Mouse (Mus musculus): ENCODE data around the gene Hao2. TPM values are rescaled to one million over a fixed set of nuclear protein-coding genes. Genes with fewer than 3 reads are reported as not detected.

The Hao2 gene
- total RNA-seq (2014; rRNA removed), result not detected in 2 replicates
- not detected in 2 replicates for polyA plus RNA-seq (2015; fragmentation: Nextera tagmentation; extraction: Ambion mirVana)

DNA sequence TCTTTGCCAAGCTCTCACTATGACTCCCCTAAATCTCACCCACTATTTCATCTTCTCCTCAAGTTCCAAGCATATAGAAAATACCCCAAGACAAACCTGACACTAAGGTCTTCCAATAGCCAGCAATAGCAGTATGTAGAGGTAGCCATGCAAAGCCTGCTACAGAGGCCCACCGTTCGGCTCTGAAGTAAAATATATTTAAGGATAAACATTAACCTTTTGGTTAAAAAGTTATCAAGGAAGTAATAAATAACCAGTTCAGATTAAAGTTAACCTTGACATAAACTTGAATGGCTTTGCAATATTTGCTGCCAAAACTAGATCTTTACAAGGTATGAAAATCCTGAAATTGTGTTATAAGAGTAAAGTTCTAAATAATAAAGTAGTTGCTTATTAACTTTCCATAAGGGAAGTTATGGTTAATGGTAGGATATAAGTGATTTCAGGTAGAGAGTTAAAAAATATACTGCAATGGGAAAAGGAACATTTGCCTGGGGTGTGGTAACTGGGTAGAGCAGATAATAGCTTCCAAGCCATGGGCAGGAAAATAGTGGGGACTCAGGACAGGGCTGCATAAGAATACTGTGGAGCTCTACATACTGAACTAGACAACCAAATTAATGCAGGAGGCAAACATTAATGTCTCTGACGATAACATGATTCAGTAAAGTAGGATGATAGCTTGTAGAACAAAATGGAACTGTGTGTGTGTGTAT lies at the start of gene Hao2:
TSS of gene Hao2 (minus strand) at position 183 of the 716 bp plus-strand sequence.
- no peaks in the 10 kb centered on the region for H3K27me3 ChIP-seq (ENCODE audit: insufficient read depth, low read length)
- H3K4me3 ChIP-seq (ENCODE audit: low read depth, low read length), result no peak within 1 kb of the TSS
- no peaks in the 10 kb centered on the region for H3K4me1 ChIP-seq (ENCODE audit: insufficient read depth, low read length)
- no peak within 1 kb of the TSS for H3K9ac ChIP-seq (replicated peaks; ENCODE audit: low read length, poor library complexity, severe bottlenecking)
- H3K36me3 ChIP-seq (ENCODE audit: insufficient read depth, low read length), result no peaks in the 10 kb centered on the region
- TF ChIP-seq CTCF (IDR thresholded peaks at IDR 0.05), result no peak
- WGBS, result 95% methylated on average over 3 of the region's 3 CpGs
- H3K4me2 ChIP-seq (ENCODE audit: low read depth, low read length, poor library complexity, severe bottlenecking), result no peak within 1 kb of the TSS
- H3K27ac ChIP-seq (ENCODE audit: low read depth, low read length), result no peak within 1 kb of the TSS
- no peak for DNase-seq (ENCODE audit: low spot score)
- ATAC-seq (ENCODE audit: low FRiP score), result no peak
- no peaks in the 10 kb centered on the region for H3K9me3 ChIP-seq (ENCODE audit: low read length)

DNA sequence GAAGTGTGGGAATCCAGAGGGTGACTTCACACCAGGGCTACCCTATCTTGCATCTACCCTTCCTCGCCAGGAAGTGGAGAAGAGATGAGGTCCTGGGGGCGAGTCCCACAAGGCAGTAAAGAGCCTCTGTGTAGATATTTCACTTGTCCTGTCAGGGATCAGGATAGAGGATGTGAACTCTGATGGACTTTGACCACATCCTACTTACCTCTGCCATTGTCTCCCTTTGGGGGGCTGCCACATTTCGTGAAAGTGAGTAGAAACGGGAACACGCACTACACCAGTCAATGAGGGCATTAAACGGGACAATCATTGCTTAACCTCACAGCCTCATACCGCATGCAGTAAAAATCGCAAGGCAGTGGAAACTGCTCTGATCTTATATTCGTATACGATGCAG lies 48.6 kb upstream of the Hao2 start:
- Histone ChIP-seq H3K4me2 (ENCODE audit: low read depth, low read length, poor library complexity, severe bottlenecking) (peak overlapping the region; percentile 80), H3K4me1 (ENCODE audit: insufficient read depth, low read length) (peaks cover 4% of the 10 kb centered on the region; the same call in 1 of the 2 replicates), H3K9me3 (ENCODE audit: low read length) (no peaks in the 10 kb centered on the region), H3K9ac (replicated peaks; ENCODE audit: low read length, poor library complexity, severe bottlenecking) (peak overlapping the region; percentile 50), H3K27me3 (ENCODE audit: insufficient read depth, low read length) (no peaks in the 10 kb centered on the region), H3K36me3 (ENCODE audit: insufficient read depth, low read length) (no peaks in the 10 kb centered on the region), H3K27ac (ENCODE audit: low read depth, low read length) (no peak overlapping the region), H3K4me3 (ENCODE audit: low read depth, low read length) (peak overlapping the region; percentile 36)
- WGBS, result 23% methylated on average over 10 of the region's 10 CpGs
- ATAC-seq (ENCODE audit: low FRiP score) (peak; percentile 24), DNase-seq (ENCODE audit: low spot score) (no peak)
- TF ChIP-seq CTCF (IDR thresholded peaks at IDR 0.05), result no peak

DNA sequence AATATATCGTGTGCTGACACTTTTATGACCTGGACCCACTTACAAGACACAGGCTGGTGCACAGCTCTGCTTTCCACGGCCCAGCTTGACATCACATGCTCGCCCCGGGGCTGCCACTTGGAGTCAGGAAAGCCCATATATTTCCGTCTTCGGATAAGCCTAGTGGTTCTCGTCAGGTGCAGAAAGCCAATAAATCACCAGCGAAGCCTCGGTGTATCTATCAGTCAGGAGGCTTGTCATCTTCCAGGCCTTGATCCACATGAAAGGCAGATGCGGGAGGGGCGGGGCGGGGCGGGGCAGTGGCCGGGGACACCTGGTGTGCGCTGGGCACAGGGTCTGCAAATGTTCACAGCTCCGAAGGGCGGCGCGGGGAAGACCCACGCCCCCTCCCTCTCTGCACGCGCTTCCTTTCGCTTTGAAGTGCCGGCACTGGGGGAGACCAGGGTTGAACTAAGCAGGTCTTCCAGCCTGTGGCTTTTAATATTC lies 48.1 kb upstream of the Hao2 start:
- WGBS, result 6% methylated on average over 23 of the region's 24 CpGs
- Histone ChIP-seq H3K9me3 (ENCODE audit: low read length) (no peaks in the 10 kb centered on the region), H3K4me1 (ENCODE audit: insufficient read depth, low read length) (peaks cover 4% of the 10 kb centered on the region; the same call in 1 of the 2 replicates), H3K4me2 (ENCODE audit: low read depth, low read length, poor library complexity, severe bottlenecking) (peak overlapping the region; percentile 80), H3K36me3 (ENCODE audit: insufficient read depth, low read length) (no peaks in the 10 kb centered on the region), H3K4me3 (ENCODE audit: low read depth, low read length) (peak overlapping the region; percentile 36), H3K27me3 (ENCODE audit: insufficient read depth, low read length) (no peaks in the 10 kb centered on the region), H3K27ac (ENCODE audit: low read depth, low read length) (no peak overlapping the region), H3K9ac (replicated peaks; ENCODE audit: low read length, poor library complexity, severe bottlenecking) (peak overlapping the region; percentile 50)
- peak; percentile 86 for ATAC-seq (ENCODE audit: low FRiP score)
- DNase-seq (ENCODE audit: low spot score), result peak; percentile 46
- TF ChIP-seq CTCF (IDR thresholded peaks at IDR 0.05), result peak; percentile 30

DNA sequence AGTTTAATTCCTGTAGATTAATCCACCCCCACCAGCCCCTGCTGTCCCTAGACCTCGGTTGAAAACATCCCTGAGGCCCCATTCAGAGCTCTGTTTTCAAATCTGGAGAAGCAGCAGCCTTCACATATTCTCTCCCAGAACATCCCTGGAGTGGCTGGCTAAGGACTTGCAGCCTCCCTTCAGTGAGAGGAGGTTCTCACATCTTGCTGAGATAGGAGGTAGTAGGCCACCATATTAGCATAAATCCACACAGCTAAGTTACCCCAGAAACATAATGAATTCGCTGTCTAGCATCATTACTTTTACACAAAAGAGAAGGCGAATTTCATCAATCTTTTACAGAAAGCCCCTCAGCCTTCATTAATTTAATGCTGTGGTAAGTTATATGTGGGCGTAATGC lies 47.2 kb upstream of the Hao2 start:
- Histone ChIP-seq H3K27me3 (ENCODE audit: insufficient read depth, low read length) (no peaks in the 10 kb centered on the region), H3K4me1 (ENCODE audit: insufficient read depth, low read length) (peaks cover 4% of the 10 kb centered on the region; the same call in 1 of the 2 replicates), H3K27ac (ENCODE audit: low read depth, low read length) (no peak overlapping the region), H3K4me2 (ENCODE audit: low read depth, low read length, poor library complexity, severe bottlenecking) (no peak overlapping the region), H3K4me3 (ENCODE audit: low read depth, low read length) (no peak overlapping the region), H3K9me3 (ENCODE audit: low read length) (no peaks in the 10 kb centered on the region), H3K9ac (replicated peaks; ENCODE audit: low read length, poor library complexity, severe bottlenecking) (no peak overlapping the region), H3K36me3 (ENCODE audit: insufficient read depth, low read length) (no peaks in the 10 kb centered on the region)
- DNase-seq (ENCODE audit: low spot score) (no peak), ATAC-seq (ENCODE audit: low FRiP score) (no peak)
- WGBS, result 64% methylated on average over 4 of the region's 4 CpGs
- no peak for TF ChIP-seq CTCF (IDR thresholded peaks at IDR 0.05)

DNA sequence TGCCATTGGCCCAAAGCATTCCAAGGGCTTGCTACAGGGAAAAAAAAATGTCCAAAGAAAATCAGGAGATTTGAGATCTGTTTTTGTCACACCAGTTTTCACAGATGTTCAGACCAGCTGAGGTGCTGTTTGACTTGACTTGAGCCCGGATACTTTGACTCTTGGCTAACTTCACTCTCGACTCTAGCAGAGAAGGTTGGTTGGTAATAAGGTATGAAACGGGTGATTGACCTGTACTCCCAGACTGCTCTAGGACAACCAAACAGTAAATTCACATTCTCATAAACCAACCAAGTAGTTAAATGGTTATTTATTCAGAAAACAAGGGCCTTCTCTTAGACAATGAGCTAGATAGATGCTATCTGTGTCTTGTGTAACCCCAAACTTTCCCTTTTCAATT lies 43.4 kb upstream of the Hao2 start:
- no peaks in the 10 kb centered on the region for H3K36me3 ChIP-seq (ENCODE audit: insufficient read depth, low read length)
- WGBS, result 96% methylated on average over 3 of the region's 3 CpGs

DNA sequence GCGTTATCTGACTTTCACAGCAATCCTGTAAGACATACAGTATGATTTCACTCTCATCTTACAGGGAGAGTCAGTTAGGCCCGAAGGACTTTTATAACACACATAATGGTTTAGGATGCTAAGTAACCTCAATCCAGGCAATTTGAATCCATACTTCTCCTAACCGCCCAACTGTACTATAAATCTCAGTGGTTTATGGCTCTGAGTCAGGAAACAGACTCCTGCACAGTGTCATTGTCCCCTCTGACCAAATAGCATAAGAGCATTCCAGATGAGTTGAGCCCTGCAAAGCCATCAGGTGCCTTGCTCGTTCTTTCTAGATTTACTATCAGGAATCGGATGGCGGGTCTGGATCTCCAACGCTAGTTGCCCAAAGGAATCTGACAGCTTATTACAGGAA lies 41.6 kb upstream of the Hao2 start:
- ATAC-seq (ENCODE audit: low FRiP score) (no peak), DNase-seq (ENCODE audit: low spot score) (no peak)
- Histone ChIP-seq H3K36me3 (ENCODE audit: insufficient read depth, low read length) (no peaks in the 10 kb centered on the region), H3K9ac (replicated peaks; ENCODE audit: low read length, poor library complexity, severe bottlenecking) (no peak overlapping the region), H3K27me3 (ENCODE audit: insufficient read depth, low read length) (no peaks in the 10 kb centered on the region), H3K4me1 (ENCODE audit: insufficient read depth, low read length) (no peaks in the 10 kb centered on the region), H3K9me3 (ENCODE audit: low read length) (no peaks in the 10 kb centered on the region), H3K27ac (ENCODE audit: low read depth, low read length) (no peak overlapping the region), H3K4me3 (ENCODE audit: low read depth, low read length) (no peak overlapping the region), H3K4me2 (ENCODE audit: low read depth, low read length, poor library complexity, severe bottlenecking) (no peak overlapping the region)
- TF ChIP-seq CTCF (IDR thresholded peaks at IDR 0.05), result no peak
- 93% methylated on average over 7 of the region's 7 CpGs for WGBS

More for the DNA sequence above, 43.4 kb upstream of the Hao2 start:
- H3K27me3 ChIP-seq (ENCODE audit: insufficient read depth, low read length), result no peaks in the 10 kb centered on the region
- ATAC-seq (ENCODE audit: low FRiP score), result no peak
- no peaks in the 10 kb centered on the region for H3K9me3 ChIP-seq (ENCODE audit: low read length)
- H3K4me1 ChIP-seq (ENCODE audit: insufficient read depth, low read length), result peaks cover under 1% of the 10 kb centered on the region; the same call in 1 of the 2 replicates
- H3K4me3 ChIP-seq (ENCODE audit: low read depth, low read length), result no peak overlapping the region
- H3K9ac ChIP-seq (replicated peaks; ENCODE audit: low read length, poor library complexity, severe bottlenecking), result no peak overlapping the region
- no peak overlapping the region for H3K27ac ChIP-seq (ENCODE audit: low read depth, low read length)
- H3K4me2 ChIP-seq (ENCODE audit: low read depth, low read length, poor library complexity, severe bottlenecking), result no peak overlapping the region
- no peak for TF ChIP-seq CTCF (IDR thresholded peaks at IDR 0.05)
- no peak for DNase-seq (ENCODE audit: low spot score)
